Mouse (Mus musculus): ENCODE results near the gene Vmn2r61.

The Vmn2r61 gene

GRCm38 (mm10) chr7:42259753-42260152, at the start of gene Vmn2r61:
Vmn2r61 (plus strand) TSS chr7:42260053.
- DNase-seq (ENCODE audit: low read depth, low spot score): no peak
